Mouse (Mus musculus) hindlimb bud, embryonic 11.5 days (tissue): ENCODE results near the gene Vamp8.

ENCODE experiments used
- DNase-seq: peaks from one replicate; pipeline ENCODE4 v3.0.0-alpha.2; 2012; ENCODE audit warnings: low read depth, low spot score; ENCODE audit errors: extremely low spot score

The Vamp8 gene

GRCm38 (mm10) chr6:72389941-72390771, at the start of gene Vamp8:
Vamp8 (minus strand) TSS chr6:72390703.
- no peak for DNase-seq

- DNase-seq: no peak
Observed at GRCm38 (mm10) chr6:72439355-72440185, 49.1 kb upstream of the Vamp8 start, which contains the start of gene Mat2a. Mat2a (minus strand) TSS chr6:72439558.

GRCm38 (mm10) chr6:72438862-72439354, 48.4 kb upstream of the Vamp8 start:
- no peak for DNase-seq

GRCm38 (mm10) chr6:72438226-72438625, 47.7 kb upstream of the Vamp8 start:
- no peak for DNase-seq

- no peak for DNase-seq
Observed at GRCm38 (mm10) chr6:72432153-72432552, 41.6 kb upstream of the Vamp8 start.

GRCm38 (mm10) chr6:72430989-72431921, 40.8 kb upstream of the Vamp8 start:
- DNase-seq: no peak

- DNase-seq: no peak
Observed at GRCm38 (mm10) chr6:72429061-72429842, 38.7 kb upstream of the Vamp8 start.

GRCm38 (mm10) chr6:72428036-72428435, 37.5 kb upstream of the Vamp8 start:
- DNase-seq: no peak

- DNase-seq: no peak
Observed at GRCm38 (mm10) chr6:72425646-72426045, 35.1 kb upstream of the Vamp8 start.

GRCm38 (mm10) chr6:72420901-72421300, 30.4 kb upstream of the Vamp8 start:
- DNase-seq: no peak

GRCm38 (mm10) chr6:72419806-72420205, 29.3 kb upstream of the Vamp8 start:
- no peak for DNase-seq

GRCm38 (mm10) chr6:72418279-72418678, 27.8 kb upstream of the Vamp8 start:
- DNase-seq: no peak

GRCm38 (mm10) chr6:72415964-72416772, 25.7 kb upstream of the Vamp8 start:
- no peak for DNase-seq

- no peak for DNase-seq
Observed at GRCm38 (mm10) chr6:72415181-72415580, 24.7 kb upstream of the Vamp8 start.

GRCm38 (mm10) chr6:72414076-72414756, 23.7 kb upstream of the Vamp8 start, which contains the start of gene Ggcx:
Ggcx (plus strand) TSS chr6:72414308.
- no peak for DNase-seq

- no peak for DNase-seq
Observed at GRCm38 (mm10) chr6:72410518-72410917, 20.0 kb upstream of the Vamp8 start.

- no peak for DNase-seq
Observed at GRCm38 (mm10) chr6:72410003-72410402, 19.5 kb upstream of the Vamp8 start.

GRCm38 (mm10) chr6:72409567-72409966, 19.1 kb upstream of the Vamp8 start:
- no peak for DNase-seq
